Mouse (Mus musculus) heart, embryonic 12.5 days (tissue): ENCODE results near the gene Wdr20. TPM values are rescaled to one million over a fixed set of nuclear protein-coding genes. Genes with fewer than 3 reads are reported as not detected.

Experiments
- ATAC-seq: fragments of 200-750 bp; cut with Nextera tagmentation; 2 replicates; pipeline ENCODE4 v1.8.0; 2017; ENCODE audit warnings: moderate TSS enrichment, moderate library complexity; ENCODE audit not compliant: insufficient number of reproducible peaks, low FRiP score
- H3K27ac ChIP-seq: fragments of 300-500 bp; sonication (generic); 2 replicates; pipeline ENCODE4 v1.5.1; 2016; ENCODE audit warnings: mild to moderate bottlenecking, moderate library complexity; ENCODE audit not compliant: poor library complexity, severe bottlenecking
- H3K27me3 ChIP-seq: fragments of 300-500 bp; sonication (generic); replicated peaks from 2 replicates; pipeline ENCODE4 v1.6.1; 2016; ENCODE audit warnings: mild to moderate bottlenecking, moderate library complexity
- H3K36me3 ChIP-seq: fragments of 300-500 bp; sonication (generic); 2 replicates; pipeline ENCODE4 v1.6.1; 2016; ENCODE audit warnings: mild to moderate bottlenecking, moderate library complexity
- H3K4me1 ChIP-seq: fragments of 300-500 bp; sonication (generic); replicated peaks from 2 replicates; pipeline ENCODE4 v1.6.1; 2016; ENCODE audit warnings: mild to moderate bottlenecking
- H3K4me2 ChIP-seq: fragments of 300-500 bp; sonication (generic); 2 replicates; pipeline ENCODE4 v1.6.1; 2016; ENCODE audit warnings: mild to moderate bottlenecking, moderate library complexity
- H3K4me3 ChIP-seq: fragments of 300-500 bp; sonication (generic); 2 replicates; pipeline ENCODE4 v1.5.1; 2016; ENCODE audit warnings: mild to moderate bottlenecking
- H3K9ac ChIP-seq: fragments of 300-500 bp; sonication (generic); 2 replicates; pipeline ENCODE4 v1.6.1; 2016; ENCODE audit warnings: mild to moderate bottlenecking, moderate library complexity
- H3K9me3 ChIP-seq: fragments of 300-500 bp; sonication (generic); replicated peaks from 2 replicates; pipeline ENCODE4 v1.6.1; 2016; ENCODE audit warnings: mild to moderate bottlenecking, moderate library complexity
- WGBS: fragments of 180-500 bp; shearing (Covaris S2); methylation state at CpG from one replicate; pipeline ENCODE4 v1.1.7; 2016; 5-methylcytosine and 5-hydroxymethylcytosine counted together
- polyA plus RNA-seq: library from polyadenylated mRNA; unstranded; fragments of >200 nt; fragmentation: Nextera tagmentation; extraction: Ambion mirVana; gene quantifications from 2 replicates; pipeline ENCODE4 v1.2.1, GENCODE M21; 2016

Gene Wdr20
- polyA plus RNA-seq, 1 experiment from 2014 or later: 16.8 TPM

GRCm38 (mm10) chr12:110843194-110844048, 105.7 kb downstream of the Wdr20 start:
- H3K27me3 ChIP-seq: no peaks in the 10 kb centered on the region
- ATAC-seq: peak; percentile 12; the same call in 1 of the 2 replicates
- no peaks in the 10 kb centered on the region for H3K36me3 ChIP-seq
- H3K4me1 ChIP-seq: peaks cover 13% of the 10 kb centered on the region
- H3K4me2 ChIP-seq: peak overlapping the region; percentile 91
- WGBS: 17% methylated on average over 32 of the region's 32 CpGs
- H3K9me3 ChIP-seq: no peaks in the 10 kb centered on the region
- H3K9ac ChIP-seq: peak overlapping the region; percentile 66
- H3K27ac ChIP-seq: no peak overlapping the region
- peak overlapping the region; percentile 62 for H3K4me3 ChIP-seq

GRCm38 (mm10) chr12:110844227-110845130, 106.7 kb downstream of the Wdr20 start:
- H3K4me2 ChIP-seq: peak overlapping the region; percentile 91
- under 1% methylated on average over 42 of the region's 42 CpGs for WGBS
- H3K9ac ChIP-seq: peak overlapping the region; percentile 66
- H3K4me3 ChIP-seq: peak overlapping the region; percentile 62
- no peaks in the 10 kb centered on the region for H3K9me3 ChIP-seq
- peak; percentile 2; the same call in 1 of the 2 replicates for ATAC-seq
- no peaks in the 10 kb centered on the region for H3K27me3 ChIP-seq
- H3K4me1 ChIP-seq: peaks cover 13% of the 10 kb centered on the region
- H3K27ac ChIP-seq: peak overlapping the region; percentile 63
- H3K36me3 ChIP-seq: no peaks in the 10 kb centered on the region

GRCm38 (mm10) chr12:110845131-110845880, 107.6 kb downstream of the Wdr20 start:
- peak; percentile 92 for ATAC-seq
- H3K36me3 ChIP-seq: no peaks in the 10 kb centered on the region
- no peaks in the 10 kb centered on the region for H3K9me3 ChIP-seq
- H3K4me3 ChIP-seq: peak overlapping the region; percentile 62
- H3K9ac ChIP-seq: peak overlapping the region; percentile 66
- WGBS: under 1% methylated on average over 36 of the region's 36 CpGs
- peaks cover 16% of the 10 kb centered on the region for H3K4me1 ChIP-seq
- H3K4me2 ChIP-seq: peak overlapping the region; percentile 91
- H3K27me3 ChIP-seq: no peaks in the 10 kb centered on the region
- peak overlapping the region; percentile 80 for H3K27ac ChIP-seq

- no peak overlapping the region for H3K27ac ChIP-seq
These were observed 108.5 kb downstream of the Wdr20 start for GRCm38 (mm10) chr12:110846191-110846765.

GRCm38 (mm10) chr12:110850010-110850928, 112.5 kb downstream of the Wdr20 start, which contains the start of gene Zfp839:
Zfp839 (plus strand) TSS chr12:110850253.
- Histone ChIP-seq H3K27ac (peak within 1 kb of the TSS; percentile 69), H3K27me3 (no peaks in the 10 kb centered on the region), H3K4me1 (peaks cover 29% of the 10 kb centered on the region), H3K36me3 (peaks cover 4% of the 10 kb centered on the region), H3K9me3 (no peaks in the 10 kb centered on the region), H3K4me3 (peak within 1 kb of the TSS; percentile 94), H3K9ac (peak within 1 kb of the TSS; percentile 94), H3K4me2 (peak within 1 kb of the TSS; percentile 83)
- ATAC-seq: peak; percentile 83
- under 1% methylated on average over 89 of the region's 89 CpGs for WGBS

More at GRCm38 (mm10) chr12:110846191-110846765, 108.5 kb downstream of the Wdr20 start:
- H3K4me1 ChIP-seq: peaks cover 23% of the 10 kb centered on the region
- H3K9ac ChIP-seq: peak overlapping the region; percentile 64
- no peak for ATAC-seq
- peak overlapping the region; percentile 62 for H3K4me3 ChIP-seq
- no peaks in the 10 kb centered on the region for H3K27me3 ChIP-seq
- WGBS: 70% methylated on average over 6 of the region's 6 CpGs
- H3K4me2 ChIP-seq: peak overlapping the region; percentile 91
- no peaks in the 10 kb centered on the region for H3K9me3 ChIP-seq
- no peaks in the 10 kb centered on the region for H3K36me3 ChIP-seq

GRCm38 (mm10) chr12:110850929-110851256, 113.1 kb downstream of the Wdr20 start:
- Histone ChIP-seq H3K4me3 (peak overlapping the region; percentile 94), H3K27ac (peak overlapping the region; percentile 69; the same call in 1 of the 2 replicates), H3K9ac (peak overlapping the region; percentile 94), H3K4me2 (peak overlapping the region; percentile 83), H3K9me3 (no peaks in the 10 kb centered on the region), H3K27me3 (no peaks in the 10 kb centered on the region), H3K4me1 (peaks cover 28% of the 10 kb centered on the region), H3K36me3 (peaks cover 9% of the 10 kb centered on the region)
- 10% methylated on average over 9 of the region's 9 CpGs for WGBS
- peak; percentile 9; the same call in 1 of the 2 replicates for ATAC-seq

- Histone ChIP-seq H3K4me1 (peaks cover 23% of the 10 kb centered on the region), H3K27me3 (no peaks in the 10 kb centered on the region), H3K36me3 (peaks cover 15% of the 10 kb centered on the region), H3K9ac (peak overlapping the region; percentile 94), H3K27ac (no peak overlapping the region), H3K4me2 (peak overlapping the region; percentile 83), H3K4me3 (peak overlapping the region; percentile 94; the same call in 1 of the 2 replicates), H3K9me3 (no peaks in the 10 kb centered on the region)
- no peak for ATAC-seq
- WGBS: 21% methylated on average over 12 of the region's 12 CpGs
These were observed 113.7 kb downstream of the Wdr20 start for GRCm38 (mm10) chr12:110851414-110851813.

GRCm38 (mm10) chr12:110851923-110852322, 114.2 kb downstream of the Wdr20 start:
- no peaks in the 10 kb centered on the region for H3K9me3 ChIP-seq
- H3K4me1 ChIP-seq: peaks cover 22% of the 10 kb centered on the region
- H3K27ac ChIP-seq: no peak overlapping the region
- no peak overlapping the region for H3K4me3 ChIP-seq
- peak overlapping the region; percentile 83; the same call in 1 of the 2 replicates for H3K4me2 ChIP-seq
- WGBS: 39% methylated on average over 1 of the region's 1 CpGs
- H3K36me3 ChIP-seq: peaks cover 17% of the 10 kb centered on the region
- ATAC-seq: no peak
- H3K27me3 ChIP-seq: no peaks in the 10 kb centered on the region
- H3K9ac ChIP-seq: no peak overlapping the region
